ENCODE assay signal across 34 mouse cellular contexts in the genomic region with DNA sequence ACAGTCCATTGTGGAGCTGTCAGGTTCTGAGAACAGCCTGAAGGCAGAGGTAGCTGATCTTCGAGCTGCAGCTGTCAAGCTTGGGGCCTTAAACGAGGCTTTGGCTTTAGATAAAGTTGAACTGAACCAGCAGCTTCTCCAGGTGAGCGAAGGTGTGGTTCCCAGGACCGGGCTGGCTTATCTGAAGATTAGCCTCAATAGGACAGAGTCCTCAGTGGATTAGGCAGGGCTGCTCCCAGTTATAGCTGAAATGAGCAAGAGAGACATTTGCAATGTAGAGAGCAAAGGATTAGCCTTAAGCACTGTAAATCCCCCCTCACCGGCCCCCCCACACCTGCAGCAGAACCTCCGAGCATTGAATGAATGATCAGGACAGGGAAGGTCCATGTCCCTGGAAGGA. TPM values are rescaled to one million over a fixed set of nuclear protein-coding genes. Genes with fewer than 3 reads are reported as not detected.
A peak's percentile ranks its signal among the peaks of the same experiment; 100 is the strongest.
DNase-seq lines count a peak whose midpoint lies in the region; ATAC-seq and TF ChIP-seq lines count a peak whose summit lies in the region.
"Had no signal": no experiment of that assay in that cellular context is flagged by ENCODE, and none has a peak within 500 bp of the region (broad histone marks: within the 10 kb centered on the region; RNA-seq: fewer than 3 reads in every experiment).

No protein-coding gene starts in this region.

- no peak for DNase-seq in layer of hippocampus, adult 2 months (ENCODE audit: low spot score in 2 of 2)
- no peak for DNase-seq in layer of hippocampus, adult 11-12 months (ENCODE audit: low spot score)
- peak; percentile 81 for DNase-seq in retina, adult 2 months (ENCODE audit: low read depth, low spot score)
- no peak for DNase-seq in retina, embryonic 14.5 days (ENCODE audit: low spot score)
- no peak for DNase-seq in hindbrain, postnatal 0 days (ENCODE audit: low spot score)
- DNase-seq: adrenal gland, postnatal 10 days; adrenal gland, postnatal 36 days; cerebellum, adult 11-12 months; cerebellum, adult 8-10 months; cerebellum, postnatal 10 days; cerebellum, postnatal 36 days; embryo, embryonic 11 days; gastrocnemius, postnatal 25 days; heart, adult 18-20 months; heart, postnatal 10 days; heart, postnatal 36 days had no signal

- H3K9me3 ChIP-seq in liver, embryonic 15.5 days (replicated peaks), result no peaks in the 10 kb centered on the region
- no peaks in the 10 kb centered on the region for H3K9me3 ChIP-seq in hindbrain, postnatal 0 days (ENCODE audit: low read length)
- H3K9me3 ChIP-seq: embryonic facial prominence, embryonic 10.5 days; embryonic facial prominence, embryonic 13.5 days; forebrain, embryonic 12.5 days; forebrain, embryonic 15.5 days; G1E; heart, embryonic 12.5 days; heart, embryonic 15.5 days; hindbrain, embryonic 10.5 days; hindbrain, embryonic 13.5 days had no signal

- peaks cover 87% of the 10 kb centered on the region for H3K36me3 ChIP-seq in liver, embryonic 15.5 days (replicated peaks)
- peaks cover 71% of the 10 kb centered on the region for H3K36me3 ChIP-seq in hindbrain, postnatal 0 days (ENCODE audit: insufficient read depth, low read length)

- H3K4me3 ChIP-seq in layer of hippocampus, adult 2 months, result no peak overlapping the region
- H3K4me3 ChIP-seq in liver, embryonic 15.5 days (replicated peaks), result no peak overlapping the region
- no peak overlapping the region for H3K4me3 ChIP-seq in hindbrain, postnatal 0 days (ENCODE audit: low read length)
- H3K4me3 ChIP-seq: embryonic facial prominence, embryonic 10.5 days; embryonic facial prominence, embryonic 13.5 days; erythroblast, embryonic 14.5 days; forebrain, embryonic 12.5 days; forebrain, embryonic 15.5 days; heart, embryonic 12.5 days; heart, embryonic 15.5 days; hindbrain, embryonic 10.5 days; hindbrain, embryonic 13.5 days had no signal

- no peak overlapping the region for H3K9ac ChIP-seq in liver, embryonic 15.5 days
- no peak overlapping the region for H3K9ac ChIP-seq in hindbrain, postnatal 0 days (replicated peaks; ENCODE audit: low read length)
- H3K9ac ChIP-seq: embryonic facial prominence, embryonic 13.5 days; forebrain, embryonic 12.5 days; forebrain, embryonic 15.5 days; heart, embryonic 12.5 days; heart, embryonic 15.5 days; hindbrain, embryonic 13.5 days had no signal

- H3K27me3 ChIP-seq in liver, embryonic 15.5 days, result no peaks in the 10 kb centered on the region
- H3K27me3 ChIP-seq in hindbrain, postnatal 0 days (ENCODE audit: insufficient read depth, low read length), result no peaks in the 10 kb centered on the region
- H3K27me3 ChIP-seq: CH12.LX; embryonic facial prominence, embryonic 13.5 days; forebrain, embryonic 12.5 days; forebrain, embryonic 15.5 days; heart, embryonic 12.5 days; heart, embryonic 15.5 days; hindbrain, embryonic 13.5 days; Patski had no signal

- 50% methylated on average over 6 of the region's 6 CpGs for WGBS in liver, embryonic 15.5 days (ENCODE audit: insufficient replicate concordance)
- 93% methylated on average over 6 of the region's 6 CpGs for WGBS in hindbrain, postnatal 0 days

- peaks cover 16% of the 10 kb centered on the region for H3K4me1 ChIP-seq in liver, embryonic 15.5 days (replicated peaks)
- no peaks in the 10 kb centered on the region for H3K4me1 ChIP-seq in hindbrain, postnatal 0 days (ENCODE audit: insufficient read depth, low read length)
- H3K4me1 ChIP-seq: embryonic facial prominence, embryonic 10.5 days; embryonic facial prominence, embryonic 13.5 days; forebrain, embryonic 12.5 days; forebrain, embryonic 15.5 days; heart, embryonic 12.5 days; heart, embryonic 15.5 days; hindbrain, embryonic 10.5 days; hindbrain, embryonic 13.5 days had no signal

- H3K4me2 ChIP-seq in liver, embryonic 15.5 days, result no peak overlapping the region
- no peak overlapping the region for H3K4me2 ChIP-seq in hindbrain, postnatal 0 days (ENCODE audit: low read depth, low read length)
- H3K4me2 ChIP-seq: embryonic facial prominence, embryonic 13.5 days; forebrain, embryonic 12.5 days; forebrain, embryonic 15.5 days; heart, embryonic 12.5 days; heart, embryonic 15.5 days; hindbrain, embryonic 13.5 days had no signal

- ATAC-seq in liver, embryonic 15.5 days (ENCODE audit: insufficient read depth), result 0 out of 2 replicates have a peak, but pooled peaks have one; percentile 18
- no peak for ATAC-seq in hindbrain, postnatal 0 days
- ATAC-seq in monocyte, adult 5-6 weeks (replicated peaks; ENCODE audit: insufficient number of reproducible peaks, low FRiP score, low TSS enrichment, poor library complexity, severe bottlenecking), result no peak
- ATAC-seq: forebrain, embryonic 15.5 days; Patski had no signal

- H3K27ac ChIP-seq in layer of hippocampus, adult 2 months, result peak overlapping the region; percentile 76; the same call in 1 of the 2 replicates
- H3K27ac ChIP-seq in liver, embryonic 15.5 days (replicated peaks), result no peak overlapping the region
- no peak overlapping the region for H3K27ac ChIP-seq in hindbrain, postnatal 0 days
- H3K27ac ChIP-seq: embryonic facial prominence, embryonic 10.5 days; embryonic facial prominence, embryonic 13.5 days; forebrain, embryonic 12.5 days; forebrain, embryonic 15.5 days; heart, embryonic 15.5 days; hindbrain, embryonic 10.5 days; hindbrain, embryonic 13.5 days had no signal

- no peak for TF ChIP-seq CTCF in layer of hippocampus, adult 2 months (conservative IDR thresholded peaks at IDR 0.05)
- TF ChIP-seq CTCF in hindbrain, postnatal 0 days (IDR thresholded peaks at IDR 0.05; ENCODE audit: low read depth), result no peak

RNA-seq across cellular contexts. Expression of a gene that starts 17.1 kb away (rescaled TPM):
- 10 to 100 TPM; 19.0 to 21.0 TPM for total RNA-seq in layer of hippocampus, adult 2 months (2021)
- 8.2 and 9.7 TPM in 2 replicates for polyA plus RNA-seq in liver, embryonic 15.5 days (2015; fragmentation: Nextera tagmentation; extraction: Ambion mirVana)
- total RNA-seq in hindbrain, postnatal 0 days (2014; rRNA removed), result 20.8 and 24.9 TPM in 2 replicates
- polyA plus RNA-seq in hindbrain, postnatal 0 days (2015; fragmentation: Nextera tagmentation; extraction: Ambion mirVana), result 11.9 and 13.1 TPM in 2 replicates
- 67.3 to 170 TPM (median 77.6 TPM) in 3 replicates for total RNA-seq in monocyte, adult 5-6 weeks (2017)

RNA-seq across cellular contexts. Expression of a gene that starts 28.2 kb away (rescaled TPM):
- under 1 TPM in 1 of 2 experiments, not detected in 1; 0.15 TPM for total RNA-seq in layer of hippocampus, adult 2 months (2021)
- not detected in 2 replicates for polyA plus RNA-seq in liver, embryonic 15.5 days (2015; fragmentation: Nextera tagmentation; extraction: Ambion mirVana)
- total RNA-seq in hindbrain, postnatal 0 days (2014; rRNA removed), result 1.3 and 3.4 TPM in 2 replicates
- polyA plus RNA-seq in hindbrain, postnatal 0 days (2015; fragmentation: Nextera tagmentation; extraction: Ambion mirVana), result 0.95 and 1.3 TPM in 2 replicates
- total RNA-seq in monocyte, adult 5-6 weeks (2017), result not detected in 3 replicates
- total RNA-seq: CH12.LX; gastrocnemius, postnatal 25 days; heart, postnatal 10 days; heart, postnatal 36 days had no signal
- polyA plus RNA-seq: erythroblast, embryonic 14.5 days; G1E had no signal

RNA-seq across cellular contexts. Expression of a gene that starts 32.8 kb away (rescaled TPM):
- total RNA-seq in layer of hippocampus, adult 2 months (2021), result not detected
- polyA plus RNA-seq in liver, embryonic 15.5 days (2015; fragmentation: Nextera tagmentation; extraction: Ambion mirVana), result not detected in 2 replicates
- not detected in 2 replicates for total RNA-seq in hindbrain, postnatal 0 days (2014; rRNA removed)
- not detected in 2 replicates for polyA plus RNA-seq in hindbrain, postnatal 0 days (2015; fragmentation: Nextera tagmentation; extraction: Ambion mirVana)
- total RNA-seq in monocyte, adult 5-6 weeks (2017), result not detected in 3 replicates
- total RNA-seq: adrenal gland, adult 18-20 months; adrenal gland, postnatal 10 days; adrenal gland, postnatal 36 days; CH12.LX; gastrocnemius, adult 8-10 months; gastrocnemius, postnatal 25 days; heart, adult 18-20 months; heart, postnatal 10 days; heart, postnatal 36 days had no signal
- polyA plus RNA-seq: cortical plate, adult 2 months; embryonic facial prominence, embryonic 13.5 days; erythroblast, embryonic 14.5 days; forebrain, embryonic 12.5 days; forebrain, embryonic 15.5 days; gonadal fat pad, adult 2 months; heart, embryonic 12.5 days; heart, embryonic 15.5 days; hindbrain, embryonic 10.5 days; Patski had no signal

RNA-seq across cellular contexts. Expression of a gene that starts 34.4 kb away (rescaled TPM):
- total RNA-seq in layer of hippocampus, adult 2 months (2021), result 1 to 10 TPM; 2.9 to 4.1 TPM
- 0.78 and 0.90 TPM in 2 replicates for polyA plus RNA-seq in liver, embryonic 15.5 days (2015; fragmentation: Nextera tagmentation; extraction: Ambion mirVana)
- total RNA-seq in hindbrain, postnatal 0 days (2014; rRNA removed), result 0.50 and 1.3 TPM in 2 replicates
- 0.97 and 1.4 TPM in 2 replicates for polyA plus RNA-seq in hindbrain, postnatal 0 days (2015; fragmentation: Nextera tagmentation; extraction: Ambion mirVana)
- 0.87 to 1.8 TPM in 2 of 3 replicates, not detected in the other for total RNA-seq in monocyte, adult 5-6 weeks (2017)

RNA-seq across cellular contexts. Expression of a gene that starts 34.5 kb away (rescaled TPM):
- 100 to 1,000 TPM; 195 to 213 TPM for total RNA-seq in layer of hippocampus, adult 2 months (2021)
- 103 and 122 TPM in 2 replicates for polyA plus RNA-seq in liver, embryonic 15.5 days (2015; fragmentation: Nextera tagmentation; extraction: Ambion mirVana)
- total RNA-seq in hindbrain, postnatal 0 days (2014; rRNA removed), result 288 and 352 TPM in 2 replicates
- 430 and 472 TPM in 2 replicates for polyA plus RNA-seq in hindbrain, postnatal 0 days (2015; fragmentation: Nextera tagmentation; extraction: Ambion mirVana)
- total RNA-seq in monocyte, adult 5-6 weeks (2017), result 57.6 to 77.8 TPM (median 66.2 TPM) in 3 replicates
